Mouse (Mus musculus) ZHBTc4 (cell line): Measurements from ENCODE around the gene Olfr316.

ENCODE experiments used
- DNase-seq: peaks from one replicate; pipeline ENCODE4 v3.0.0-alpha.2; 2011; ENCODE audit warnings: low read depth, low spot score

The Olfr316 gene

GRCm38 (mm10) chr11:58804393-58804792 lies 51.9 kb downstream of the Olfr316 start:
- no peak for DNase-seq
